Mouse (Mus musculus) hematopoietic stem cell, adult 5-6 weeks (primary cell): ENCODE data around the gene Rgs14. TPM values are rescaled to one million over a fixed set of nuclear protein-coding genes. Genes with fewer than 3 reads are reported as not detected.

Experiments
- ATAC-seq, 2 experiments: fragments of 125-278 bp in 1 of 2; replicated peaks in 1 of 2; 2 replicates each; pipeline ENCODE4 v1.8.0; 2016 to 2017; ENCODE audit warnings: inconsistent platforms in 2 of 2, mild to moderate bottlenecking in 2 of 2, moderate number of reproducible peaks in 2 of 2, low read depth in 1 of 2, moderate TSS enrichment in 1 of 2; ENCODE audit not compliant: low FRiP score in 2 of 2, poor library complexity in 2 of 2, severe bottlenecking in 2 of 2, insufficient read depth in 1 of 2, low TSS enrichment in 1 of 2
- total RNA-seq: library from RNA; stranded (forward); fragments of 172-1452, 232-1000 nt; gene quantifications from 2 replicates; pipeline ENCODE4 v1.2.3, GENCODE M21; 2017

Gene Rgs14
- total RNA-seq: 10.7 and 13.7 TPM in 2 replicates

DNA sequence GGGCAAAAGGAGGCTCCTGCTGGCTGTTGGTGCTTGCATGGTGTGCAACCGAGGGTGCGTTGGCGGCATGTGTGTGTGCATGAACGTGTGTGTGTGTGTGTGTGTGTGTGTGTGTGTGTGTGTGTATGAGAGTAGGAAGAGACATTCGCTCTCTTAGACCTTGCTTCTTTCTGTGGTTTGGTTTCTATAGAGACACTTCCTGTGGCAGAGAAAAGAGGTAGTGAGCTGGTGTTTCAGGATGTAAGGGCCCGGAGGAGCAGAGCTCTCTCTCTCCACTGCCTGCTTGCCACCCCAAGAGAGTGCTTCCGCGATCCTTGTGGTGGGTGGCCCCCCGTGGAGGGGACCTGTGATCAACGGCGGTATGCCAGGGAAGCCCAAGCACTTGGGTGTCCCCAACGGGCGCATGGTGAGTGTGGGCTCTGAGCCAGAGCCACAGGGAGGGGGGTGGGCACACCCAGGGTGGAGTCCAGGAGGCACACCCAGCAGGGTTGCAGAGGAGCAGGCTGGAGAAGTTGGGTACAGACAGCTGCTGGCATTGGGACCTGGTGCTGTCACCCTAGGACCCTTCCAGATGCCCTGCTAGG, at the start of gene Rgs14:
Gene Rgs14 (plus strand): TSS at position 202 of the 584 bp plus-strand sequence.
- ATAC-seq: peak; percentile 94 to 95

DNA sequence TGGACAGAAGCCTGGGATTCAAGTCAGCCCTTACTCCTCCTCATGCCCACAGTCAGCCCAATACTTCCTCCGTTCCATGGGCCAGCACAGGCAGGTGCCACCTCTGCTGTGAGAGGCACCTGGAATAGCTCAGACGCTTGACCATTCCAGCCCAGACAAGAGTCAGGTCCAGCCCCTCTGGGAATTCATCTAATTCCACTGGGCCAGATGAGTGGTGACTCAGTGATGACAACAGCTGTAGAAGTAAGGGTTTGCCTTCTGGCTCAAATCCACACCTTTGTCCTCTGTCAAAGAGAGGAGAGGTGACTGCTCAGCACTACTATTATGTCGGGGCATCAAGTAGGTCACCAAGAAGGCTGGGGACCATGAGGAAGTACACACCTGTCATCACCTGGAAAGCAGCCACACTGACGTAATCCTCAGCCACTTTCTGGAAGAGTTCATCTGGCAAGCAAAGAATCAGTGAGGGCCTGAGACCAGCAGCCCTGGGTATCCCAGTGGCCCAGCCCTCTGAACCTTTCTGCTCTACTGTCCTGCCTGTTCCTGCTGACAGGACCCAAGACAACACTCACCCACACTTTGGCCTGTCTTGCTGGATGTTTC, 49.5 kb upstream of the Rgs14 start, which contains the start of gene Prelid1:
Gene Prelid1 (plus strand): TSS at position 570 of the 603 bp plus-strand sequence.
- no peak for ATAC-seq

DNA sequence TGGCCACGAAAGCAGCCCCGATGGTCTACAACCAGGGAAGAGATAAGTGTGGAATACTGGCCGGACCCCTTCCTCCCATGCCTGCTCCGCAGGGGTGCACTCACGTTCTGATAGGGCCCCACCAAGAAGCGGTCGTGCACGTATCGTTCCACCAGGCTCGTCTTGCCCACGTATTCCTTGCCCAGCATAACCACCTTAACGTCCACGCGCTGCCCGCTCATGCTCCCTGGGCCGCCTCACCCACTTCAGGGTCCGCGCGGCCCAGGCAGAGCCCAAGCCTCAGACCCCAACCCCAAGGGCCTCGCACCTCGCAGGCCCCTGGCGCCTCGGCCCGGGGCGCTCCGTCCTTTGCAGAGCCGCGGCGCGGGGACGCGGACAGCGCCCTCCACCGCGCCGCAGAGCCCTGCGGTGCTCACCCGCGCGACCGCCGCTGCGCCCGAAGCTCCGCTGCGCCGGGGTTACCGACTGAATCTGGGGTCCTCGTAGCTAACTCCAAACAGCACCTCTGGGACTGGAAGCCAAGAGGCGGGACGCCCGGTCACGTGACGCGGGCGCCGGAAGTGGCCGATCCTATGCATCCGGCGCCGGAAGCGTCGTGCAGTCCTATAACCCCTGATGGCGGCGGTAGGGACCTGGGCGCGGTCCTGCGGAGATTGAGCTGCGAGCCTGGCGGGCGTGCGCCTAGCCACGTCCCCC, 48.0 kb upstream of the Rgs14 start, which contains the start of gene Rab24:
Gene Rab24 (minus strand): TSS at position 513 of the 696 bp plus-strand sequence.
- peak; percentile 70 to 78 for ATAC-seq

GRCm38 (mm10) chr13:55322130-55322825, 47.3 kb upstream of the Rgs14 start:
- no peak for ATAC-seq

DNA sequence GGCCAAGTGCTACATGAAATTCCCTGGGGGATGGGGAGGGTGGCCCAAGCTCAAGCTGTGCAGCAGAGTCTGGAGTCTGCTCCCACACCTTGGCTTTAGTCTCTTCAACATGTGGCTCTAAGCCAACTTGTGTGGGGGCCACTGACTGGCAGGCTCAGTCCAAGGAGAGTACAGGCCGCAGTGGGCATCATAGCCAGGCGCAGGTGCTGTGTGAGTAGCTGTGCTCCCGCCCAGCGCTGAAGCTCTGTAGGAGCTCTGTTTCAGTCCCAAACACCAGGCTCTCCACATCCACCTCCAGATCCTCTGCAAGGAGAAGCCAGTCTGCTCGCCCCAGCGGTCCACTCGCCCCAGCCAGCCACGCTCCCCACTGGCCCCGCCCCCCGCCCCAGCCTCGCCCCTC, 43.9 kb upstream of the Rgs14 start:
- no peak for ATAC-seq

DNA sequence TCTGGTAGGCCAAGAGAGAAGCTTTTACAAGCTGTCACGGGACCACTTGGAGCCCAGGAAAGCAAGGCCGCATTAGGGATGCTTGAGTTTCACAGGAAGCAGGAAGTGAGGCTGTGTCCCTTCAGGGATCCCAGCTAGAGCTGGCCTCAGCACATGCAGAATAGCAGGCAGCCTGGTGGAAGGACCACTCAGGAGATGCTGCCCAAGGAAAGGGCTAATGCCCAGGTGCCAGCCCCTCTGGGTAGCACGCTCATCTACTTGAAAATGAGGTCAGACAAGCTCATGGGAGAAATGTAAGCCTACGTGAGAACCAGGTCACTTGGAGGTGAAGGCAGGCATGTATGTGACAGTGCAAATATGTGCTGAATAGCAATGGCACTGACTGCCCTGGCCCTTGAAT, 42.4 kb upstream of the Rgs14 start:
- ATAC-seq: no peak

- ATAC-seq: peak; percentile 69 to 75
Observed at GRCm38 (mm10) chr13:55327633-55328032, 41.9 kb upstream of the Rgs14 start.

GRCm38 (mm10) chr13:55328171-55328570, 41.4 kb upstream of the Rgs14 start:
- ATAC-seq: no peak

- no peak for ATAC-seq
Observed at GRCm38 (mm10) chr13:55328641-55329040, 40.9 kb upstream of the Rgs14 start.

DNA sequence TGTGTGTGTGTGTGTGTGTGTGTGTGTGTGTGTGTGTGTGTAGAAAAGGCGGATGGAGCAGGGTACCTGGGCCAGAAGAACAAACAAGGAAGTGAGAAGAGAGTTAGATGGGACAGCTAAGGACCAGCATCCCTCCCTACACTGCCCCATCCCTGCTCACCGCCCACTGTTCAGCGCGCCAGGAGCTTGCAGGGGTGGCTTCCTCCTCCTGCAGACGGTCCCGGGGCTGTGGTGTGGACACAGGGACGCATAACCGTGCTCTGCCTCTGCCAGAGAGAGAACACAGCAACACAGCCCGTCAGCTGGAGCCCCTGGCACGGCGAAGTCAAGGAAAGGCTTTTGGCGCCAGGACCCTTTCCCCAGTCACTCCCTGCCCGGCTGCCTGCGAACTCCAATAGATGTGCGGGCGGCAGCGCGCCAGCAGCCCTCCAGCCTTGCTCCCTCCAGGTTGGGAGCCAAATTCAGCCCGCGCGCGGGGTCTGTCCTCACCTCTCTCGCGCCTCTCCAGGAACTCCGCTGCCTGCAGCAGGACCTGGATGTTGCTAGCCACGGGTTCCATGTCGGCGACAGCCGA, 40.3 kb upstream of the Rgs14 start:
- no peak for ATAC-seq

DNA sequence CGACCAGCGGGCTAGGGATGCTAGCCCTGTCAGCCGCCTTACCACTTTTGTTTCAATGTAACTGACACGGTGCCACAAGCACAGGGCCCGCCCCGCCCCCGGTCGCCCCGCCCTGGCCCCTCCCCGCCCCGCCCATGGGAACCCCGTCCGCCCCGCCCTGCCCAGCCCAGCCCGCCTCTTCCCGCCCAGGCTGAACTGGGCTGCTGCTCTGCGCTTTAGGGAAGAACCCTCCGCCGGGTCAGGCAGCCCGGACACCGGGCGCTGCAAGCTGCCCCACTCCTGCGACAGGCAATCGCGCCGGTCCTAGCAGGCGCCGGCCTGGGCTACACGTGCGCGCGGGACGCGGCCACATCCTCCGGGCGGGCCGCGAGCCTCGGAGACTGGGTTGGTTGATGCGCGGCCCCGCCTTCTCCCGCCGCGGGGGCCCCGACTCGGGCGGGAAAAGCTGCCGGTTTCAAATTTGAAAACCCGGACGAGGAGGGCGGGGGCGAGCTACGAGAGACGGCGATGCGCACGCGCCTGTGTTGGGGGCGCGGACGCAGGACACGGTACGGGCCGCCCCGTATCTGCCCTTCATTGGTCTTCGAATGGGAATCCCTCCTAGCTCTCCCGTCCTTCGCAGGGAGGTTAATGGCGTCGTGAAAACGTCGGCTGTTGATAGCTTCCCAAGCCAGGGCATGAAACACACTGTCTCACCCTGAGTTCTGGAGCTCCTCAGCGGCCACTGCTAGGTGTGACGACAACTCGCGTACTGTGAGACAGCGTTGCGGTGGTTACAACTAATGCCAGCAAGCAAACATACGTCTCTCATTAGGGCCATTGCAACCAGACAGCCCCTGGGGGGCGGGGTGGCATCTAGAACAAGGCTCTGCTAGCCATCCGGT, 39.6 kb upstream of the Rgs14 start, which contains the start of gene Mxd3:
Gene Mxd3 (minus strand): TSS at position 141 of the 884 bp plus-strand sequence.
- peak; percentile 50 to 62 for ATAC-seq

DNA sequence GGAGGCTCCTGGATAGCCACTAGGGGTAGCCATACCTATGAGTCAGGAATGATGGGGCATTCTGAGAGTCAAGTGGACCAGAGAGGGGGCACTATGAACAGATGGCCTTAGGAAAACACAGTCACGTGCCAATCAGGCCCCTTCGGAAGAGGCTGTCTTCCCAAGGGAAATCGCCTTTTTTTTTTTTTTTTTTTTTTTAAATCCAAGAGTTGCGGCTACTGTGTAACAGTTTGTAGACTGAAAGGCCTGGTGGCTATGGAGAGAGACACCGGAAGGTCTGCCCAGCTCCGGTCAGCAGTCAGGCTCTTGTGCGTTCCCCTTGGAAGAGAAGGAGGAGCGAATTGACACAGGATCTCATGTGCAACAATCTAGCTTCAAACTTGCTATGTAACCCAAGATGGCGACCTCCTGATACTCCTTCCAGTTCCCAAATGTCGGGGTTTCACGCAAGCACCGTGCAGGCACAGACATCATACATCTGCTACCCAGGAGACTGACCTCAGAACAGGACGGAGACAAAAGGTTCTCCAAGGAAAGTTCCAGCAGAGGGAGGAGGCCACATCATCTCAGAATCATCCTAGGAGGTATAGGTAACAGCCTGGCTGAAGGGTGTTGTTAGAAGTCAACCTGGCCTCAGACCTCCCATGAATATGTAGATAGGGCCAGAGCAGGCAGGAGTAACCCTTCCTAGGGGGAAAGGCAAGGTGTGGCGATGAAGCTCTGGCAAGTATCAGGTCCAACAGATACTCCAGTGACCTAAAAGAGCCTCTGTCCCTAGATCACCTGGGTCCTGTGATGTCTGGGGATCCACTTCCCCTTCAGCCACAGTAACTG, 38.7 kb upstream of the Rgs14 start:
- ATAC-seq: no peak; a peak in 2 of 4 replicates

- no peak for ATAC-seq
Observed at GRCm38 (mm10) chr13:55332331-55332730, 37.2 kb upstream of the Rgs14 start.

- no peak for ATAC-seq
Observed at GRCm38 (mm10) chr13:55335701-55336100, 33.8 kb upstream of the Rgs14 start.

DNA sequence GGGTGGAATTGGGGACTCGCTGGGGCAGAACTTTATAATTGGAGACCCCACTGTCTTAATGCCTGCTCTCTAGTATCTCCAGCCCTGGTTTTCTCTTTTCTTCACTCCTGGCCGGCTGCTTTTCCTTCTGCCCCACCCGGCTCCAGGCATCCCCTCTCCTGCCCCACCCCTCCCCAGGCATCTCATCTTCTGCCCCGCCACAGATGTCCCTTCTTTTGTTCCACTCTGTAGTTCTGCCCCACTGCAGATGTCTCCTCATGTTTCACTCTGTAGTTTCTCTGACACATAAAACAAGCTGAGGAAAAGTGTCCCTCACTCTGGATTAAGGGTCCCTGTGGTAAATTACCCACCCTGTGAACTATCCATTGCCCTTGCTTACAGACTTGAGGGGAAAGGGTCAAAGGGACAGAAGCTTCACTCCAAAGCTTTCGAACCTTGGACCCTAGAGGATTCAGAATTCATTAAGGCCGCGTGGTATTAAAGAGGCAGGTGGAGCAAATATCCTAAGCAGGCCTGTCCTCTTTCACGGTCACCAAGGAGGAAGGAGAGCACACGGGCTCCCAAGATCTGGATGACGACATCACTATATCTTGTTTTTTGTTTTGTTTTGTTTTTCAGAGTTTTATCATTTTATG, 32.1 kb upstream of the Rgs14 start:
- no peak for ATAC-seq
